Mouse (Mus musculus) hindbrain, embryonic 13.5 days (tissue): ENCODE measurements at regions not wholly inside any gene's neighbourhood (a gene's known extent, or its start where the extent isn't known, plus 50 kb on each side); places are given as distances from the start of the nearest gene placed in this dataset. TPM values are rescaled to one million over a fixed set of nuclear protein-coding genes. Genes with fewer than 3 reads are reported as not detected.

Experiments used
- ATAC-seq: fragments of 200-750 bp; cut with Nextera tagmentation; 2 replicates; pipeline ENCODE4 v1.8.0; 2017; ENCODE audit warnings: moderate TSS enrichment; ENCODE audit not compliant: low FRiP score
- H3K27ac ChIP-seq: fragments of 300-500 bp; sonication (generic); 2 replicates; pipeline ENCODE4 v1.5.1; 2015; ENCODE audit warnings: inconsistent platforms, mild to moderate bottlenecking, moderate library complexity
- H3K27me3 ChIP-seq: fragments of 300-500 bp; sonication (generic); 2 replicates; pipeline ENCODE4 v1.6.1; 2015; ENCODE audit warnings: mild to moderate bottlenecking, inconsistent platforms
- H3K36me3 ChIP-seq: fragments of 300-500 bp; sonication (generic); 2 replicates; pipeline ENCODE4 v1.6.1; 2015; ENCODE audit warnings: mild to moderate bottlenecking, inconsistent platforms
- H3K4me1 ChIP-seq: fragments of 300-500 bp; sonication (generic); replicated peaks from 2 replicates; pipeline ENCODE4 v1.6.1; 2015; ENCODE audit warnings: inconsistent platforms
- H3K4me2 ChIP-seq: fragments of 300-500 bp; sonication (generic); 2 replicates; pipeline ENCODE4 v1.6.1; 2015; ENCODE audit warnings: inconsistent platforms, mild to moderate bottlenecking, moderate library complexity
- H3K4me3 ChIP-seq: fragments of 300-500 bp; sonication (generic); 2 replicates; pipeline ENCODE4 v1.5.1; 2015; ENCODE audit warnings: mild to moderate bottlenecking, inconsistent platforms
- H3K9ac ChIP-seq: fragments of 300-500 bp; sonication (generic); 2 replicates; pipeline ENCODE4 v1.6.1; 2015; ENCODE audit warnings: mild to moderate bottlenecking, inconsistent platforms
- H3K9me3 ChIP-seq: fragments of 300-500 bp; sonication (generic); 2 replicates; pipeline ENCODE4 v1.6.1; 2016; ENCODE audit warnings: inconsistent platforms
- WGBS: fragments of 180-500 bp; shearing (Covaris S2); methylation state at CpG from one replicate; pipeline ENCODE4 v1.1.7; 2015; 5-methylcytosine and 5-hydroxymethylcytosine counted together
- microRNA-seq: library from miRNA; unstranded; fragments of <30 nt; microRNA quantifications from one replicate; pipeline ENCODE4, GENCODE M21; 2016

DNA sequence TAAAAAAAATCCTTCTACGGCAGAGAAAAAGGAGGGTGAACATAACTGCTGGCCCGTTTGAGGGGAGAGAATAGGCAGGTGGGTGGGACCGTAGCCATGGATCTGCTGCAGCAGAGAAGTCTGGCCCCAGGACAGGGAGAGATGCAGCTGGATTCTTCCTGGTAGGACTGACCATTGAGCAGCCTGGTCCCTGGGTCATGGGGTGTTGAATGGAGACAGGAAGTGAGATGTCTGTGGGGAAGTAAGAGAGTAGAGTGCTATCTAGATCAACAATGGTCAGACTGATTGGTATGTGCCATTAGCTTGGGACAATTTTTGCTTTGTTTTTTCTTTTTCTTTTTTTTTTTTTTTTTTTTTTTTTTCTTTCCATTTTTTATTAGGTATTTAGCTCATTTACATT lies 1123.5 kb upstream of the A1bg start:
- Histone ChIP-seq H3K9me3 (0 out of 2 replicates have a peak, but pooled peaks cover 5% of the 10 kb centered on the region), H3K36me3 (no peaks in the 10 kb centered on the region), H3K4me1 (no peaks in the 10 kb centered on the region), H3K27me3 (no peaks in the 10 kb centered on the region), H3K4me3 (no peak overlapping the region), H3K27ac (no peak overlapping the region), H3K9ac (no peak overlapping the region), H3K4me2 (no peak overlapping the region)
- no peak for ATAC-seq
- 79% methylated on average over 3 of the region's 3 CpGs for WGBS

DNA sequence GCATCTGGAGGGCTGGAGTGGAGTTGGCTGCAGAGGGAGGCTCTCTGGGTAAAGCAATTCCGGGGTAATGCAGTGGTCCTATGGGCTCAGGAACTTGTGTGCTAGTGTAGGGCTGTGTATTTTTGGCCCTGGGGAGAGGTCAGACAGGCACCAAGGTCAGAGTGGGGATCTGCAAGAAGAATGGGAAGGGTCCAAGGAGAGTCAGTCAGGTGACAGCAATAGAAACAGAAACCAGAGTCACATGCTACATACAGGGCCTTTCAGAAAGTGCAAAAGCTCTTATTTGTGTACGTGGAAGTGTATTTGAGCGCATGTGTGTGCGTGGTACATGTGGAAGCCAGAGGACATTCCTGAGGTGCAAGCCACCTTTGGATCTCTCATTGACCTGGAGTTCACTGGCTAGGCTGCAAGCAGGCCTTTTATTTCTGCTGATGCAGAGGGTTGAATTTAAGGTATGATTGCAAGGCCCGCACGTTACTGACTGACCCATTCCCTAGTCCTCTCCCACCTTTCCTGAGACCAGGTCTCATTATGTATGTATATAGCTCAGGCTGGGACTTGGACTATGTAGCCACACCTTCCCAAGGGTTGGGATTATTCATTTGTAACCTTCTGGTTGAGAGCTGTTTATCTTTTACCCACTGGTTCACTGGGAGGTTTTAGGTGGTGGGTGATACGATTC lies 1122.0 kb upstream of the A1bg start:
- Histone ChIP-seq H3K36me3 (no peaks in the 10 kb centered on the region), H3K9ac (no peak overlapping the region), H3K27me3 (no peaks in the 10 kb centered on the region), H3K4me1 (no peaks in the 10 kb centered on the region), H3K4me2 (no peak overlapping the region), H3K9me3 (no peaks in the 10 kb centered on the region), H3K27ac (no peak overlapping the region), H3K4me3 (no peak overlapping the region)
- WGBS: 94% methylated on average over 7 of the region's 7 CpGs
- ATAC-seq: no peak

DNA sequence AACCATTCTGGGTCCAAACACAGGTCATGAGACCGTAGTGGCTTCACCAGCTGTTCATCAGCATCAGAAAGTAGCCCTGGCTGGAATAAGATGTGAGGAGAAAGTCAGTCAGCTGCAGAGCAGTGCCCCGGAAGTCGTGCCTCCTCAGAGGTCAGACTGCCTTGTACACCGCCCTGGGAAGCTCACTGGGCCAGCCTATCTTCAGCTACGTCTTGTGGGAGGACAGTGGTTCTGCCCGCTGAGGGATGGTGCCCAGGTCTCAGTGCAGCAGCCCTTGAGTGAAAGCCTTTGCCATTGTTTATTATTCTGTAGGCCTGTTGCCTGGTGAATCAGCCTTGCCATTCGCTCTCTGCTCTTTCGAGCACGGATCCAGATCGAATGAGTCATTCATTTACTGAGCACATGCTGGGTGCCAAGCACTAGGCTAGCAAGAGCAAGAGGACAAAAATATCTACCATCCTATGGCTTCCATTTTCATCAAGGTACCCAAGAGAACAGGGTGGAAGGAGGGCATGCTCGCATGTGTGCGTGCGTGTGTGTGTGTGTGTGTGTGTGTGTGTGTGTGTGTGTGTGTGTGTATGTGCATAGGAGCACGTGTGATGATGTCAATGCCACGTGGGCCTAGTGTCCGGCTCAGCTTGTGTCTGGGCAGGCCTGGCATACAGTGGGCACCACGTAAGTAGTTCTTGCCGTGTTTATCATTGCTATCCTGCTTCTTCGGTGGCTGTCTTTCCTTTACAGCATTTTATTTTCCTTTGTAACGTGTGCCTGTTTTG lies 1121.0 kb upstream of the A1bg start:
- Histone ChIP-seq H3K4me2 (no peak overlapping the region), H3K36me3 (no peaks in the 10 kb centered on the region), H3K9ac (no peak overlapping the region), H3K27ac (no peak overlapping the region), H3K27me3 (peaks cover under 1% of the 10 kb centered on the region; the same call in 1 of the 2 replicates), H3K4me1 (no peaks in the 10 kb centered on the region), H3K4me3 (no peak overlapping the region), H3K9me3 (no peaks in the 10 kb centered on the region)
- ATAC-seq: no peak
- WGBS: 82% methylated on average over 20 of the region's 20 CpGs

DNA sequence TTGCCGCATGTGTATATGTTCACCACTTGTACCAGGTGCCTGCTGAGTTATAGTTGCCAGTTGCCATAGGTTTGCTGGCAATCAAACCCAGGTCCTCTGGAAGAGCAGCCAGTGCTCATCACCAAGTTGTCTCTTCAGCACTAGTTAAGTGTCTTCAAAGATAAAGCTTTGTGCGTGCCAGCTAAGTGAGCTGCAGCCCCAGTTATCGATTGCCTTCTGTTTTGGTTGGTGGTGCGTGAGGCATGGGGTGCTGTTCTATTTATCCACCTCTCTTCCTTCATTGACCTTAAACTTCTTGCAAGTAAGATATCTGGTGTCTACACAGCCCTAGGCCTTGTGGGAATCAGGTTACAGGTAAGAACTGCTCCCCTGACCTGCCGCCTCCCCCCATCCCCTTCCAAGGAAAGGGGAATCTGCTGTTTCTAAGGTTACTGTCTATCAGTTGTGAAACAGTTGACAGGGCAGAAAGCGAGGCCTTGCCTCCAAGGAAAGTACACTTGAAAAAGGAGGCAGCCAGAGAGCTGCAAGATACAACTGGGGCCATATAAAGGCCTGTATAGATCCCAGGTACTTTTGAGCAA lies 1120.2 kb upstream of the A1bg start:
- Histone ChIP-seq H3K4me1 (peaks cover 5% of the 10 kb centered on the region), H3K9ac (no peak overlapping the region), H3K4me2 (no peak overlapping the region), H3K9me3 (no peaks in the 10 kb centered on the region), H3K4me3 (no peak overlapping the region), H3K27ac (no peak overlapping the region), H3K27me3 (peaks cover 7% of the 10 kb centered on the region; the same call in 1 of the 2 replicates), H3K36me3 (no peaks in the 10 kb centered on the region)
- no peak for ATAC-seq
- 93% methylated on average over 6 of the region's 6 CpGs for WGBS

Small RNA genes lying in the stretch of these regions (microRNA-seq; reads per million reads assigned to microRNA genes)
- gene Gm24810: not detected
